Mouse (Mus musculus) left cerebral cortex, postnatal 14 days (tissue): ENCODE results near the gene Nt5c2. TPM values are rescaled to one million over a fixed set of nuclear protein-coding genes. Genes with fewer than 3 reads are reported as not detected.

ENCODE experiments used
- DNase-seq, 2 experiments: peaks; one replicate each; pipeline ENCODE4 v3.0.0; 2021 to 2022; ENCODE audit warnings: low spot score in 2 of 2, mixed read lengths in 1 of 2
- intact Hi-C: fragments of 180-260 bp; cut with DNase I; formaldehyde crosslinking; loops from one replicate; pipeline ENCODE4 v1.15.1; 2025
- total RNA-seq, 2 experiments: library from RNA; stranded (reverse); gene quantifications; 2 replicates each; pipeline ENCODE4 v1.2.3; 2021

Gene Nt5c2
- total RNA-seq, 2 experiments from 2014 or later, result 67.1 to 70.7 TPM

- no peak for DNase-seq
- intact Hi-C loops, result no loop called here
These were observed 141.0 kb downstream of the Nt5c2 start for GRCm38 (mm10) chr19:46873924-46874323.

GRCm38 (mm10) chr19:46871651-46872050 is 143.3 kb downstream of the Nt5c2 start:
- intact Hi-C loops, result no loop called here
- no peak for DNase-seq

GRCm38 (mm10) chr19:46871096-46871495 is 143.9 kb downstream of the Nt5c2 start:
- intact Hi-C loops, result no loop called here
- peak; percentile 35 to 59 for DNase-seq

- intact Hi-C loops, result loop anchor here (1.0 to 10.0 kb wide), 3 partner anchors 109 to 275 kb away; partner anchors contain the start of genes Cyp17a1 and Wbp1l
- DNase-seq, result peak; percentile 87 to 91
These were observed 145.4 kb downstream of the Nt5c2 start for GRCm38 (mm10) chr19:46869526-46869925.

- DNase-seq, result no peak
- intact Hi-C loops, result loop anchor here (1.0 to 10.0 kb wide), 3 partner anchors 109 to 274 kb away; partner anchors contain the start of genes Cyp17a1 and Wbp1l
These were observed 145.9 kb downstream of the Nt5c2 start for GRCm38 (mm10) chr19:46869049-46869448.

GRCm38 (mm10) chr19:46865381-46865780 is 149.6 kb downstream of the Nt5c2 start:
- intact Hi-C loops, result loop anchor here (5.0 to 10.0 kb wide), 2 partner anchors 193 to 271 kb away; partner anchors contain the start of genes Cyp17a1 and Wbp1l
- no peak for DNase-seq

- intact Hi-C loops, result loop anchor here (5.0 to 10.0 kb wide), 2 partner anchors 193 to 270 kb away; partner anchors contain the start of genes Cyp17a1 and Wbp1l
- DNase-seq, result no peak
These were observed 150.1 kb downstream of the Nt5c2 start for GRCm38 (mm10) chr19:46864731-46865331.

GRCm38 (mm10) chr19:46864079-46864478 is 150.9 kb downstream of the Nt5c2 start:
- intact Hi-C loops, result loop anchor here (10.0 kb wide), 1 partner anchor 269 kb away; the partner anchor contains the start of gene Wbp1l
- no peak for DNase-seq

- no peak for DNase-seq
- intact Hi-C loops, result loop anchor here (10.0 kb wide), 1 partner anchor 269 kb away; the partner anchor contains the start of gene Wbp1l
These were observed 151.6 kb downstream of the Nt5c2 start for GRCm38 (mm10) chr19:46863236-46863927.

GRCm38 (mm10) chr19:46862556-46862955 is 152.4 kb downstream of the Nt5c2 start:
- DNase-seq, result no peak
- intact Hi-C loops, result loop anchor here (10.0 kb wide), 1 partner anchor 268 kb away; the partner anchor contains the start of gene Wbp1l

- intact Hi-C loops, result no loop called here
- DNase-seq, result no peak
These were observed 156.8 kb downstream of the Nt5c2 start for GRCm38 (mm10) chr19:46858200-46858599.

- no peak for DNase-seq
- intact Hi-C loops, result no loop called here
These were observed 157.5 kb downstream of the Nt5c2 start for GRCm38 (mm10) chr19:46857277-46857989.

- DNase-seq, result no peak
- intact Hi-C loops, result no loop called here
These were observed 158.2 kb downstream of the Nt5c2 start for GRCm38 (mm10) chr19:46856780-46857179.

GRCm38 (mm10) chr19:46856232-46856631 is 158.7 kb downstream of the Nt5c2 start:
- intact Hi-C loops, result no loop called here
- no peak for DNase-seq

- DNase-seq, result no peak
- intact Hi-C loops, result no loop called here
These were observed 165.4 kb downstream of the Nt5c2 start for GRCm38 (mm10) chr19:46849443-46849997.

- intact Hi-C loops, result no loop called here
- DNase-seq, result no peak
These were observed 166.3 kb downstream of the Nt5c2 start for GRCm38 (mm10) chr19:46848381-46849268.

GRCm38 (mm10) chr19:46846459-46846858 is 168.5 kb downstream of the Nt5c2 start:
- no peak for DNase-seq
- intact Hi-C loops, result no loop called here

- no peak for DNase-seq
These were observed 168.9 kb downstream of the Nt5c2 start for GRCm38 (mm10) chr19:46846056-46846455.

GRCm38 (mm10) chr19:46843030-46843429 is 171.9 kb downstream of the Nt5c2 start:
- intact Hi-C loops, result no loop called here
- no peak for DNase-seq

More at GRCm38 (mm10) chr19:46846056-46846455, 168.9 kb downstream of the Nt5c2 start:
- intact Hi-C loops, result no loop called here
